Mouse (Mus musculus) spleen, adult 2 months (tissue): Measurements from ENCODE around the gene Pusl1.

Experiments used
- CTCF ChIP-seq: fragments of 200-500 bp; IDR thresholded peaks from 2 replicates; pipeline ENCODE4 v1.5.1; 2011; ENCODE audit warnings: mild to moderate bottlenecking, inconsistent platforms; ENCODE audit not compliant: insufficient read depth, insufficient read length, insufficient replicate concordance; ENCODE audit errors: extremely low read depth
- POLR2A ChIP-seq: fragments of 200-500 bp; IDR thresholded peaks from 2 replicates; pipeline ENCODE4 v1.6.1; 2011; ENCODE audit warnings: low read depth, low read length, inconsistent platforms

- TF ChIP-seq CTCF (no peak), POLR2A (no peak)
These were observed 43.0 kb downstream of the Pusl1 start for GRCm38 (mm10) chr4:155848434-155849095.
